Mouse (Mus musculus) forebrain, embryonic 11.5 days (tissue): ENCODE data around the gene Umad1. TPM values are rescaled to one million over a fixed set of nuclear protein-coding genes. Genes with fewer than 3 reads are reported as not detected.

Experiments
- ATAC-seq: fragments of 200-750 bp; cut with Nextera tagmentation; replicated peaks from 2 replicates; pipeline ENCODE4 v1.8.0; 2017; ENCODE audit warnings: moderate TSS enrichment; ENCODE audit not compliant: low FRiP score
- DNase-seq: peaks from one replicate; pipeline ENCODE4 v3.0.0-alpha.2; 2017; ENCODE audit warnings: low spot score
- H3K27ac ChIP-seq: fragments of 300-500 bp; sonication (generic); 2 replicates; pipeline ENCODE4 v1.5.1; 2014; ENCODE audit warnings: low read depth, low read length
- H3K27me3 ChIP-seq: fragments of 300-500 bp; sonication (generic); 2 replicates; pipeline ENCODE4 v1.6.1; 2014; ENCODE audit warnings: mild to moderate bottlenecking, low read length, mixed read lengths; ENCODE audit not compliant: control insufficient read depth, insufficient read depth
- H3K36me3 ChIP-seq: fragments of 300-500 bp; sonication (generic); 2 replicates; pipeline ENCODE4 v1.6.1; 2014; ENCODE audit warnings: mild to moderate bottlenecking, low read length, moderate library complexity, mixed read lengths; ENCODE audit not compliant: control insufficient read depth, insufficient read depth
- H3K4me1 ChIP-seq: fragments of 300-500 bp; sonication (generic); replicated peaks from 2 replicates; pipeline ENCODE4 v1.6.1; 2014; ENCODE audit warnings: low read length, mixed read lengths; ENCODE audit not compliant: control insufficient read depth, insufficient read depth
- H3K4me2 ChIP-seq: fragments of 300-500 bp; sonication (generic); 2 replicates; pipeline ENCODE4 v1.6.1; 2014; ENCODE audit warnings: low read depth, mild to moderate bottlenecking, low read length, moderate library complexity, mixed read lengths; ENCODE audit not compliant: severe bottlenecking
- H3K4me3 ChIP-seq: fragments of 300-500 bp; sonication (generic); 2 replicates; pipeline ENCODE4 v1.5.1; 2014; ENCODE audit warnings: low read depth, low read length
- H3K9ac ChIP-seq: fragments of 300-500 bp; sonication (generic); 2 replicates; pipeline ENCODE4 v1.6.1; 2014; ENCODE audit warnings: low read length
- H3K9me3 ChIP-seq: fragments of 300-500 bp; sonication (generic); 2 replicates; pipeline ENCODE4 v1.6.1; 2016; ENCODE audit warnings: low read length, mixed read lengths; ENCODE audit not compliant: control insufficient read depth
- WGBS: fragments of 180-500 bp; shearing (Covaris S2); extraction: QIAGEN DNeasy Blood & Tissue Kit; methylation state at CpG from one replicate; pipeline ENCODE4 v1.1.7; 2014; 5-methylcytosine and 5-hydroxymethylcytosine counted together
- polyA plus RNA-seq: library from polyadenylated mRNA; unstranded; fragments of >200 nt; fragmentation: Nextera tagmentation; extraction: Ambion mirVana; gene quantifications from 2 replicates; pipeline ENCODE4 v1.2.1, GENCODE M21; 2014

Umad1 gene
- polyA plus RNA-seq, 1 experiment from 2014 or later: 18.9 TPM

- H3K4me1 ChIP-seq: peaks cover 4% of the 10 kb centered on the region
- H3K4me3 ChIP-seq: no peak overlapping the region
- no peaks in the 10 kb centered on the region for H3K36me3 ChIP-seq
- H3K4me2 ChIP-seq: no peak overlapping the region
- no peaks in the 10 kb centered on the region for H3K27me3 ChIP-seq
- H3K27ac ChIP-seq: no peak overlapping the region
- H3K9me3 ChIP-seq: no peaks in the 10 kb centered on the region
- no peak overlapping the region for H3K9ac ChIP-seq
- DNase-seq (no peak), ATAC-seq (0 out of 2 replicates have a peak, but pooled peaks have one; percentile 36)
- WGBS: 56% methylated on average over 12 of the region's 12 CpGs
Observed at GRCm38 (mm10) chr6:8352533-8353168, 93.6 kb downstream of the Umad1 start.

GRCm38 (mm10) chr6:8353461-8353860, 94.4 kb downstream of the Umad1 start:
- Histone ChIP-seq H3K9ac (no peak overlapping the region), H3K4me2 (no peak overlapping the region), H3K27ac (no peak overlapping the region), H3K4me1 (peaks cover 4% of the 10 kb centered on the region), H3K27me3 (no peaks in the 10 kb centered on the region), H3K9me3 (no peaks in the 10 kb centered on the region), H3K36me3 (no peaks in the 10 kb centered on the region), H3K4me3 (no peak overlapping the region)
- no peak for ATAC-seq
- WGBS: 72% methylated on average over 4 of the region's 4 CpGs
- no peak for DNase-seq

- H3K27ac ChIP-seq: no peak overlapping the region
- ATAC-seq (no peak), DNase-seq (no peak)
- H3K9me3 ChIP-seq: no peaks in the 10 kb centered on the region
- 82% methylated on average over 4 of the region's 4 CpGs for WGBS
- H3K4me1 ChIP-seq: peaks cover 4% of the 10 kb centered on the region
- H3K4me2 ChIP-seq: no peak overlapping the region
- no peaks in the 10 kb centered on the region for H3K27me3 ChIP-seq
- H3K9ac ChIP-seq: no peak overlapping the region
- H3K36me3 ChIP-seq: no peaks in the 10 kb centered on the region
- no peak overlapping the region for H3K4me3 ChIP-seq
Observed at GRCm38 (mm10) chr6:8354846-8355245, 95.8 kb downstream of the Umad1 start.

GRCm38 (mm10) chr6:8358232-8358631, 99.1 kb downstream of the Umad1 start:
- no peak overlapping the region for H3K27ac ChIP-seq
- H3K27me3 ChIP-seq: no peaks in the 10 kb centered on the region
- no peak overlapping the region for H3K4me2 ChIP-seq
- 0 out of 2 replicates have a peak, but pooled peaks cover 4% of the 10 kb centered on the region for H3K4me1 ChIP-seq
- no peak for ATAC-seq
- no peaks in the 10 kb centered on the region for H3K9me3 ChIP-seq
- DNase-seq: no peak
- no peak overlapping the region for H3K9ac ChIP-seq
- no peaks in the 10 kb centered on the region for H3K36me3 ChIP-seq
- no peak overlapping the region for H3K4me3 ChIP-seq
- 69% methylated on average over 2 of the region's 2 CpGs for WGBS

- no peak for DNase-seq
- no peaks in the 10 kb centered on the region for H3K36me3 ChIP-seq
- no peak overlapping the region for H3K9ac ChIP-seq
- H3K27ac ChIP-seq: no peak overlapping the region
- H3K4me2 ChIP-seq: no peak overlapping the region
- 0 out of 2 replicates have a peak, but pooled peaks cover 2% of the 10 kb centered on the region for H3K4me1 ChIP-seq
- H3K27me3 ChIP-seq: no peaks in the 10 kb centered on the region
- WGBS: 15% methylated on average over 2 of the region's 2 CpGs
- no peak overlapping the region for H3K4me3 ChIP-seq
- ATAC-seq: no peak
- no peaks in the 10 kb centered on the region for H3K9me3 ChIP-seq
Observed at GRCm38 (mm10) chr6:8358782-8359181, 99.7 kb downstream of the Umad1 start.

GRCm38 (mm10) chr6:8360805-8361204, 101.7 kb downstream of the Umad1 start:
- no peaks in the 10 kb centered on the region for H3K9me3 ChIP-seq
- ATAC-seq (no peak), DNase-seq (no peak)
- H3K27ac ChIP-seq: no peak overlapping the region
- WGBS: 75% methylated on average over 7 of the region's 7 CpGs
- no peak overlapping the region for H3K9ac ChIP-seq
- no peaks in the 10 kb centered on the region for H3K36me3 ChIP-seq
- H3K4me3 ChIP-seq: no peak overlapping the region
- no peaks in the 10 kb centered on the region for H3K27me3 ChIP-seq
- H3K4me2 ChIP-seq: no peak overlapping the region
- 0 out of 2 replicates have a peak, but pooled peaks cover 2% of the 10 kb centered on the region for H3K4me1 ChIP-seq

- Histone ChIP-seq H3K36me3 (no peaks in the 10 kb centered on the region), H3K4me3 (no peak overlapping the region), H3K9me3 (no peaks in the 10 kb centered on the region), H3K27me3 (no peaks in the 10 kb centered on the region), H3K4me1 (0 out of 2 replicates have a peak, but pooled peaks cover 2% of the 10 kb centered on the region), H3K27ac (no peak overlapping the region), H3K4me2 (no peak overlapping the region), H3K9ac (no peak overlapping the region)
- DNase-seq (no peak), ATAC-seq (no peak)
- 77% methylated on average over 12 of the region's 12 CpGs for WGBS
Observed at GRCm38 (mm10) chr6:8364033-8364756, 105.1 kb downstream of the Umad1 start.

- no peak overlapping the region for H3K9ac ChIP-seq
- no peak overlapping the region for H3K4me3 ChIP-seq
- ATAC-seq (no peak), DNase-seq (no peak)
- 0 out of 2 replicates have a peak, but pooled peaks cover 2% of the 10 kb centered on the region for H3K4me1 ChIP-seq
- no peak overlapping the region for H3K4me2 ChIP-seq
- H3K9me3 ChIP-seq: no peaks in the 10 kb centered on the region
- WGBS: 91% methylated on average over 11 of the region's 11 CpGs
- H3K27ac ChIP-seq: no peak overlapping the region
- no peaks in the 10 kb centered on the region for H3K36me3 ChIP-seq
- H3K27me3 ChIP-seq: no peaks in the 10 kb centered on the region
Observed at GRCm38 (mm10) chr6:8364757-8365150, 105.7 kb downstream of the Umad1 start.
